ENCODE assay signal across 8 mouse cellular contexts in the genomic region with DNA sequence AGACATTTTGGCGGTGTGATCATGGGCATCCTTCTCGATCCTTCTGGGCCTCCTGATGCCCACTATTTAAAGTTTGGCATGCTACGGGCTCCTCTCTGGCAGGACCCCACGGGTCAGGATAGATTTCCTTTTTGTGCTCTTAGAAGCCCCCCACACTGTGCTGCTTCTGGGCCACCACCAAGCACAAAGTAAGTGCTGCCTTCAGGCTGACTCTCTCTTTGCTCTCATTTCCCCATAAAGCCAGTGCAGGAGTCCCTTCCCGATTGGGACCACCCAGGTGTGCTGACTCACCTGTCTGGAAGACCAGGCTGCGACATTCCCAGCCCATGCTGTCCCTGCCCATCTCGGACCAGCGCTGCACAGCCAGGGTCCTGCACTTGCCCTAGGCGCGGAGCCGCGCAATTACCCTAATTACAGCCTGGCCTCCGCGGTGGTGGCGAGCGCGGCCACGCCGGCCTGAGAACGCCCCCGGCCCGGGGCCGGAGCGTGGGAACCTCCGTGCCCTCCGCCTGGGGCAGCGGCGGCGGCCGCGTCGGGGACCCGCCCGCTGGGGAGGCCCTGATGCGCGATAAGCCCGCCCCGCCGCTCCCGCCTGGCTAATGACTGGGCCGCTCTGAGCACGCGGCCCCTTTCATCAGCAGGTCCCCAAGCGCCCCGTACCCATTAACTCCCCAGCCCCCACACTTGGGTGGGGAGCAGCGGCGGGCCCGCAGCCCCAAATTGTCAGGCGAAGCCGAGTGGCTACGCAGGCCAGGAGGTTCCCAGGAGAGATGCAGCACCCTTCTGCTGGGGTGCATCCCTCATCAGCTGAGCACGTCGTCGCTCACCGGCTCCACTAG. TPM values are rescaled to one million over a fixed set of nuclear protein-coding genes. Genes with fewer than 3 reads are reported as not detected.
DNase-seq lines count a peak whose midpoint lies in the region; ATAC-seq lines count a peak whose summit lies in the region.

No protein-coding gene starts in this region.

- DNase-seq in kidney, postnatal 10 days = peak; percentile 26
- DNase-seq in kidney, adult 18-20 months = no peak
- peak; percentile 65 for DNase-seq in liver, embryonic 13.5 days
- DNase-seq in right cerebral cortex, postnatal 14 days = peak; percentile 54
- DNase-seq in ovary, postnatal 10 days (ENCODE audit: low spot score) = no peak

- H3K4me1 ChIP-seq in erythroblast, embryonic 14.5 days (ENCODE audit: control insufficient read depth) = peaks cover 51% of the 10 kb centered on the region
- H3K4me1 ChIP-seq in hindbrain, embryonic 16.5 days (ENCODE audit: control insufficient read depth, insufficient read depth, low read depth, low read length) = peaks cover 8% of the 10 kb centered on the region; the same call in 1 of the 2 replicates
- peaks cover 33% of the 10 kb centered on the region for H3K4me1 ChIP-seq in liver, embryonic 13.5 days (replicated peaks)

- H3K9ac ChIP-seq in hindbrain, embryonic 16.5 days (ENCODE audit: low read depth, low read length) = peak overlapping the region; percentile 76
- H3K9ac ChIP-seq in liver, embryonic 13.5 days = peak overlapping the region; percentile 82

- 0 out of 2 replicates have a peak, but pooled peaks cover 2% of the 10 kb centered on the region for H3K9me3 ChIP-seq in erythroblast, embryonic 14.5 days (ENCODE audit: control insufficient read depth, low read length)
- H3K9me3 ChIP-seq in hindbrain, embryonic 16.5 days (ENCODE audit: control insufficient read depth, low read length) = no peaks in the 10 kb centered on the region
- H3K9me3 ChIP-seq in liver, embryonic 13.5 days (replicated peaks) = no peaks in the 10 kb centered on the region

- peak overlapping the region; percentile 98 for H3K4me2 ChIP-seq in hindbrain, embryonic 16.5 days (ENCODE audit: low read length)
- H3K4me2 ChIP-seq in liver, embryonic 13.5 days = peak overlapping the region; percentile 97

- H3K36me3 ChIP-seq in erythroblast, embryonic 14.5 days (ENCODE audit: control insufficient read depth) = no peaks in the 10 kb centered on the region
- no peaks in the 10 kb centered on the region for H3K36me3 ChIP-seq in hindbrain, embryonic 16.5 days (ENCODE audit: control insufficient read depth, insufficient read depth, low read length)
- no peaks in the 10 kb centered on the region for H3K36me3 ChIP-seq in liver, embryonic 13.5 days

- H3K27ac ChIP-seq in hindbrain, embryonic 16.5 days (ENCODE audit: low read depth, low read length) = no peak overlapping the region
- no peak overlapping the region; the same call in 1 of the 2 replicates for H3K27ac ChIP-seq in liver, embryonic 13.5 days

- 4% methylated on average over 50 of the region's 55 CpGs for WGBS in hindbrain, embryonic 16.5 days
- WGBS in liver, embryonic 13.5 days (ENCODE audit: insufficient replicate concordance) = 3% methylated on average over 55 of the region's 55 CpGs

- peak; percentile 67; the same call in 1 of the 2 replicates for ATAC-seq in cerebellum, adult (ENCODE audit: insufficient number of reproducible peaks, low FRiP score, low TSS enrichment)
- ATAC-seq in hindbrain, embryonic 16.5 days = peak; percentile 89
- peak; percentile 95 for ATAC-seq in liver, embryonic 13.5 days (ENCODE audit: low read depth)

- H3K27me3 ChIP-seq in erythroblast, embryonic 14.5 days (ENCODE audit: control insufficient read depth) = peaks cover 44% of the 10 kb centered on the region
- H3K27me3 ChIP-seq in hindbrain, embryonic 16.5 days (replicated peaks; ENCODE audit: control insufficient read depth, insufficient read depth, low read length) = no peaks in the 10 kb centered on the region
- peaks cover 52% of the 10 kb centered on the region for H3K27me3 ChIP-seq in liver, embryonic 13.5 days

- peak overlapping the region; percentile 75 for H3K4me3 ChIP-seq in erythroblast, embryonic 14.5 days (replicated peaks)
- peak overlapping the region; percentile 60 for H3K4me3 ChIP-seq in hindbrain, embryonic 16.5 days (ENCODE audit: low read length)
- peak overlapping the region; percentile 66 for H3K4me3 ChIP-seq in liver, embryonic 13.5 days (replicated peaks)

RNA-seq across cellular contexts. Expression of gene Cited4, which starts 16.8 kb away (rescaled TPM):
- polyA plus RNA-seq in erythroblast, embryonic 14.5 days (2012) = 171 and 228 TPM in 2 replicates
- polyA plus RNA-seq in hindbrain, embryonic 16.5 days (2015; fragmentation: Nextera tagmentation; extraction: Ambion mirVana) = 1.2 and 2.4 TPM in 2 replicates
- polyA plus RNA-seq in liver, embryonic 13.5 days (2015; fragmentation: Nextera tagmentation; extraction: Ambion mirVana) = 124 and 128 TPM in 2 replicates

Comparison
In these comparisons a context has a peak if more than half of its experiments do, and no peak if none do; other contexts are left out.
1. DNase-seq: peak in kidney, postnatal 10 days (single experiment), liver, embryonic 13.5 days (single experiment) and right cerebral cortex, postnatal 14 days (single experiment); none in kidney, adult 18-20 months (single experiment) and ovary, postnatal 10 days (single experiment).
2. RNA of gene Cited4, which starts 16.8 kb away (polyA plus RNA-seq): 171 to 228 TPM in erythroblast, embryonic 14.5 days and 124 to 128 TPM in liver, embryonic 13.5 days; 1.2 to 2.4 TPM in hindbrain, embryonic 16.5 days; every median in the first group is over 10 times any median in the second.
3. Peak in every context shown above with its lines, with median percentiles within 50 percentile points of each other: ATAC-seq and H3K4me3 ChIP-seq.